Mouse (Mus musculus): Measurements from ENCODE around the gene Rapsn.

The Rapsn gene

DNA sequence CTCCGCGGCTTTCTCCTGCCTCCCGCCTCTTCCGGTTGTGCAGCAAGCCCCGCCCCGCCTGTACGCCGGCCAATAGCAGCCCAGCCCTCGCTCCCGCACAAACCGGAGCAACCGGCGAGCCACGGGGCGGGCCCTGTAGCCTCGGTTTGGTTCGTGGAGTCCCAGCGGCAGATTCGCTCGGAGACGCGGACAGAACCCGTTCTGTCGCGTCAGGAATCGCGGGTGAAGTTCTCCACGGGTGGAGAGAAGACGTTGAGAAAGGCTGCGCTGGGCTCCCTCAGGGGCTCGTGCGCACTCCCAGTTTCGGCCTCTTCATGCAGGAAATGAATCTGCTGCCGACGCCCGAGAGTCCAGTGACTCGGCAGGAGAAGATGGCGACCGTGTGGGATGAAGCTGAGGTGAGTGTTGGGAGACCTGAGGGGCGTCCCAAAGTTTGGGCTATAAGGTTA lies 18.5 kb downstream of the Rapsn start, which contains the start of gene Psmc3:
TSS of gene Psmc3 (plus strand) at position 76 of the 449 bp plus-strand sequence.
- peak; percentile 94 for DNase-seq

DNA sequence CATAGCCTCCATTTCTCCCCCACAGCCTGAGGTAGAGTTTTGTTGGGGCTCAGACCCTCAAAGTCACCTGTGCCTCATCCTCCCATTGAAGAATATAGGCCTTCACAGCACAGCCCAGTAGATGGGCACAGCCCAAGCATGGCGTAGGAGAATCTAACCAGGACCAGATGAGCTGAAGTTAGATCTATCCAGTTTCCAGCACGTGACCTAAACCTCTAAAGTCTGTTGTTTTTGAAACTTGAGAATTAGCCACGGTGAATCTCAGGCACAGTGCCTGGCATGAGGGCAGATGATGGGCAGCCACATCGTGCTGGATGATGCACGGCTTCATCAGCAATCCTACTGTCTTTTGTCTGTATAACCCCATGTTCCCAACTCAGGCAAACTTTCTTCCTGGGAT lies 23.0 kb downstream of the Rapsn start:
- no peak for DNase-seq

DNA sequence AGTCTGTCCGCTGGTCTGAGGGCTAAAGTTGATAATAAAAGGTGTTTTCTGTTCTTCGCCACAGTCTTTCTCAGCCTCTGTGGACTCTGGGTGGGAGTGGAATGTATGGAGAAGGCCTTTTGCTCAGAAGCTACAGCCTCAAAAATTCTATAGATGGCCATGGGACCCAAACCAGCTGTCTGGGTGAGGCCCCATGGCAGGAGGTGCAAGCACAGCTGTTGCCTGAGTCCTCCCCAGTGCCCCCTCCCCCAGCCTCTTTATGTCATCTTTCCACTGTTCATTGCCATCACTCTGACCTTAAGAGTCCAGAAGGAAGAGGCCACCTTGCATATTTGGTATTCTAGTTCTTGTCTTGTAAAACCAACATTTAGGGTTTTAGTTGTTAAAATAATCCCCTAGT lies 24.0 kb downstream of the Rapsn start:
- no peak for DNase-seq

DNA sequence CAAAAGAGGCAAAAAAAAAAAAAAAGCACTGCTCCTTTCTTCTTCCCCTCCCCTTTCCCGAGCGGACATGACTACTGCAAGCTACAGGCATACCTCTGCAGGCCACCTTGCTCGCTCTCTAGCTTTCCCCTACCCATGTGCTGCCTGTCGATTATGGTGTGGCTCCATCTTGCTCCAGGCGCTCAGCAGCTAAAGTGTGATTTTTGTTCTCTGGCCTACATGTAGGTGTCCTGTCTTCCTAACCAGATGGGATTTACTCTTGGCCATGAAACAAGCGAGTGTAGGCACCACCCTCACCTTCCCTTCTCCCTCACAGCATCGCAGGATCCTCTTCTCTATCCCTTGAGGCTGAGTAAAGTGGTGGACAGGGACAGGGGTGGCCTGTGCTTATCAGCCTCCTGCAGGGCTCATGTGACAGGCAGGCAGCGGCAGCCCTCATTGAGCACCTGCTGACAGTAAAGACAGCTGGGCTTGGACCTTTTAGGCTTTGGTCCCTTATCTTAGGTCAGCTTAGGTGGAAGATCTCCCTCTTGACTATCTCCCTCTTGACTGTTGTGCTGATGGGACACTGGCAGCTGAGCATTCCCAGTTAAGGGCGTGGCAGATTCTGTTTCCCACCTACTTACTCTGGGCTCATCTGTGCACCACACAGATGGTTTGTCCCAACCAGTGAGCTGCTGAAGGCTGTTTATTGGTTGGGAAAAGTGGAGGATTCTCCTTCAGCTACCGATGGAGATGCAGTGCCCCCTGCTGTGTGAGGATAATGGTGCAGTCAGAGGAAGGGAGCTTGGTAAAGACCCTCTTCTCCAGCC lies 25.3 kb downstream of the Rapsn start:
- no peak for DNase-seq

DNA sequence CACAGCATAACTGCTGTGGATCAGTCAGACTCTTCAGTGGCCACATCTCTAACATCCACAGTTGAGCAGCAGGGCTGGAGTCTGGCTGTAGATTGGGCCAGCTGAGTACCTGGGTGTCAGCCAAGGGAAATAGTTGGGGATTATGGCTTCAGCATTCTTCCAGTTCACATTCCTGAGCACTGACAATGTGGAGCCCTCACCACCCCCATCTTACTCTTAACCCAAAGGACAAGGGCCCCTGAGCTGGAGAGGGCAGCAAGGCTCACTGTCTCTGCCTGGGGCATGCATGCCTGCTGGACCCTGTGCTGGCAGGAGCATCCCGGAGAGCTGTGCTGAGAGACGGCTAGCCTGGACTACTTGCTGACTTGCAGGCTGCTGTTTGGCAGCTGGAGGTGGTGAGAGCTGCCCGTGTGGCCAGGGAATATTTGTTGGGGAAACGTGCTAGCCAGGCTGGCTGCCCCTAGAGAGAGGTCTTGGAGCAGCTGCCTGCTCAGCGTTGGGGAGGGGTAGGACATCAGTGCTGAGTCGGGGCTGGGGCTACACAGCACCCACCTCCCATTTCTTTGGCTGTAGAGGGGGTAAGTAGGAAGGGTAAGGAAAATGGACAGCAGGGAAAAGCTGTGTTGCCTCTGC lies 26.5 kb downstream of the Rapsn start:
- peak; percentile 69 for DNase-seq

DNA sequence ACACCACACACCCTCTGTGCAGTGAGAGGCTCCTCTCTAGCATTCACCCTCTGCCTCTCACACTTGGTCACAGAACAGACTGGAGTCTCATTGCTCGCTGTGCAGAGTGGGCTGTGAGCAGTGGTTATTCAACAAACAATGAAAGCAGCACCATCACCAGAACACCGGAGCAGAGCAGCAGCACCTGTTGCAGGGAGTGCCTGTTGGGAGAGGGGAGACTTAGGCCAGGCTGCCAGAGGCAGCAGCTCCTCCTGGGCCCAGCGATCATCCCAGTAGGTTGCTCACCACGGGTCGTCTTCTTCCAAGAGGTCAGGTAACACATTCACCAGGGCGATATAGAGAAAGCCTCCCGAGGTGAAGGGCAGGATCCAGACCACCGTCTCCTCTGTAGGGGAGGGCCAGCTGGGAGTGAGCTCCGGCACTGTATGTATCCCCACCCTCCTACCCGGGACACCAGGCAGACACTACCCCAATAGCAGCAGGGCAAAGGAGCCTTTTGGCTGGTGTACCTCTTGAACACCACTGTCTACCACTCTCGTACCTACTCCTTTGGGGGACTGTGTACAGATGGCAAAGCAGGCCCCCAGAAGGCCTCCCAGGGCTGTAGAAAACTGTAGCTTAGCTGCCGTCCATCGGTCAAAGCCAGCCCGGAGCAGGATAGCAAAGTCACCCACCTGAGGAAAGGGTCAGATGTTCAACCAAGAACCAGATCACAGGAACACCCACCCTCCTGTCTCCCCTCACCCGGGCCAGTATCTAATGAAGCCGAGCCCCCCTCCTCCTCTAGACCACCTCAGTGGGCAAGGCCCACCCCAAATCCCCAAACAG lies 27.6 kb downstream of the Rapsn start:
- DNase-seq = no peak

DNA sequence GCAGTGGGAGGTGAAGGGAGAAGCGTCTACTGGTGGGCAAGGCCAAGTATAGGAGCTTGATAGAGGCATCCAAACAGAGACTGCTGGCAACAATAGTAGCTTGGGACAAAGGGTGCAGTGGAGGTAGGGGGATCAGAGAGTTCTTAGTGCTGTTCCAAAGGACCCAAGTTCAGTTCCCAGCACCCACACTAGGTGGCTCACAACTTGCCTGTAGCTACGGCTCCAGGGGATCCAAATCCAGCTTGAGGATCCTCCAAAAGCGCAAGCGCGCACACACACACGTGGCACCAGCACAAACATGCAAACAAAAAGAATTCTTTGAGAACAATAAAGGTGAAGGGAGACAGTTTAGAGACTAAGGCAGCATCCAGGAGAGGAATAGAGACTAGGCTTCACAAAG lies 28.8 kb downstream of the Rapsn start:
- DNase-seq = no peak

DNA sequence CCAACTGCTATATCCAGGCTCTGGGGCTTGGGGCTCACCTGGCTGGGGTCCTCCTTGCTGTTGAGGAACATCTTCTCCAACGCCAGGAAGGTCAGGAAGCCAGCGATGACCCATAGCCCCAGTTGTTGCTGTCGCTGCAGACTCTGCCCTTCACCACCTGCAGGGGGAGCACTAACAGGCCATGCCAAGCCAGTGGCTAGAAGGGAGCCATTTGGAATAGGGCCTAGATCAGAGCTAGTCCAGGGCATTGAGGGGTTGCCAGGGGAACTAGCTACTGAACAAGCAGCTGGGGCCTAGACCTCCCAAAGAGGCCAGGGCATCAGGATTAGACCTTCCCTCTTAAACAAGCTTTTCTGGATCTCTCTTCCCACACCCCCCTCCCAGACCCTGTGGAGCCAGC lies 30.1 kb downstream of the Rapsn start:
- DNase-seq = peak; percentile 43

DNA sequence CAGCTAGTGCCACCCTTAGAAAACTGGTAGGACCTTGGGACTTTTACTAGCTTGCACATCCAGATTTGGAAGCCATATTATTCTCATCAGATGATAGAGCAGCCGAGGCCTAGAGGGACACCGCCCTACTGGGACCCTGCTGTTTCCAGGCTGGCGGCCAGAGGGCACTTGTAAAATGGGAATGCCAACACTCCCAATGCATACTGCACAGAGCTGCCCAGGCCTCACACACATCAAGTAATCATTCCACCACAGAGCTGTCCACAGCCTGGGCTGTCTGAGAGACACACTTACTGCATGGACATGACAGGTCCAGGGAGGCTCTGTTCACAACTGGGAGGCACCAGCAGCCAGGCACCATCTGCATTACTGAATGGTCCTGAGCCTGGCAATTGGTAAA lies 31.0 kb downstream of the Rapsn start:
- DNase-seq = no peak

DNA sequence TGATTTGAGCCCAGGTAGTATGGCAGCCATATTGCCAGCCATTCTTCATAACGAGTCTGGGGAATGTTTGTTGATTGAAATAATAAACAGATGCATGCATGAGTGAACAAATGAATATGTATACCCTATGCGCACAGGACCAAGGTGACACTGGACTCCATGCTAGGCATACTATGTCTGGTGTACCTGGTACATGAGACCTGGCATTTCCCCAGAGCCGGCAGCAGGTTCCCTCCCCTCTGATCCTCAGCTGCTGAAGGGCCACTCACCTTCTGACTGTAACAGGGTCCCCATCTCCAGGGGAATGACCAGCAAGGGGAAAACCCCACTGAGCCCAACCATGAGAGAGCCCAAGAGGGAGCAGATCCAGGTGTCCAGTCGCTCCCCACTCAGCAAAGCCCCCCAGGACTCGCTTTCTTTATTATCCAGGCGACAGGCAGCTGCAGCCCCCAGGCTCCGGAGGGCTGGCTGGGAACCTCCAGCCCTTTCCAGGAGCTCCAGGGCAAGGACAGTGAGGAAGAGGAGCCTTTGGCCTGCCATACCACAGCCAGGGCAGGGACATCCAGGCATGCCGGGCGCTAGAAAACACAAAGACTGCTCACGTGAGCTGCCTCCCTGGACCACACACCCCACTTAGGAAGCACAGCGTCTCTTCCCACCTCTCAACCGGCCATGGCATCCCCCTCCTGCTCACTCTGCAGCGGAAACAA lies 32.9 kb downstream of the Rapsn start:
- DNase-seq = peak; percentile 58

DNA sequence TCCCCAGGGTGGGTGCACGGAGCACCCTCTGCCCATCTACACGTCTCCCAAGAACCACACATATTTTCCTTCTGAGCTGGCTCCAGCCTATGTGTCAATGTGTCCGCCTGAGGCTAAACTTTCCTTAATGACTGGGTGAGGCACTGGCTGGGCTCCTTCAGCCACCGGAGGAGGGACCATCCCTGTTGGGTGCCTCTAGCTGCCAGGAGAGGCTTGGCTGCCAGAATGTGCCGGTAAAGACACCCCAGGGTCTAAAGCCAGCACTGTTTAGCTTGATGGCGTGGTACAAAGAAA lies 33.4 kb downstream of the Rapsn start:
- DNase-seq = no peak

DNA sequence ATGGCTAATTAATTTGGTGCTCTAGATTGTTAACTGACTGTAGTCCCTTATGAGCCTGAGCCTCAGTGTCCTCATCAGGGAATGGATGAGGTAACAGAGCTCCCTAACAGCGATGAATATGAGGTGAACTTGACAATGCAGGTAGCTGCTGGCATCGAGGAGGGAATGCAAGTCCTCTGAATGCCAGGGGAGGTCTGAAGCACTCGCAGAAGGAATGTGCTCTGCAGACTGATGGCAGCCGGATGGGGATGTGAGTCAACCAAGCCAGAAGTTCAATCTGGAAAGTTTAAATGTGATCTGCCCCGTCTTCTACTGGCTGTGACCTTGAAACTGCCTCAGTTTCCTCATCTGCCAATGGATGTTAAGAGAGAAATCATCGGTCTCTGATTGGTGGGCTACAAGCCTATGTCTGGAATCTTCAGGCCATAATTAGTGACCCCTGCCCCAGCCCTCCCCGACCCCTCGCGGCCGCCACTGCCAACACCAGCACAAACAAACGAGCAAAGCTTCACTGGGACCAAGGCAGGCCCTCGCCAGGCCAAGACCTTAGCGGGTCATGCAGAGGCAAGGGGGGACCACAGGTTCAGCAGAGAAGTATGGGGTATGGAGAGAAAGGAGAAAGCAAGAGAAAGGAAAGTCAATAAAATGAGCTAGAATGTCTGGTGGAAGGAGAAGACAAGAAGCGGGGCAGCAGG lies 34.0 kb downstream of the Rapsn start:
- DNase-seq = peak; percentile 40

DNA sequence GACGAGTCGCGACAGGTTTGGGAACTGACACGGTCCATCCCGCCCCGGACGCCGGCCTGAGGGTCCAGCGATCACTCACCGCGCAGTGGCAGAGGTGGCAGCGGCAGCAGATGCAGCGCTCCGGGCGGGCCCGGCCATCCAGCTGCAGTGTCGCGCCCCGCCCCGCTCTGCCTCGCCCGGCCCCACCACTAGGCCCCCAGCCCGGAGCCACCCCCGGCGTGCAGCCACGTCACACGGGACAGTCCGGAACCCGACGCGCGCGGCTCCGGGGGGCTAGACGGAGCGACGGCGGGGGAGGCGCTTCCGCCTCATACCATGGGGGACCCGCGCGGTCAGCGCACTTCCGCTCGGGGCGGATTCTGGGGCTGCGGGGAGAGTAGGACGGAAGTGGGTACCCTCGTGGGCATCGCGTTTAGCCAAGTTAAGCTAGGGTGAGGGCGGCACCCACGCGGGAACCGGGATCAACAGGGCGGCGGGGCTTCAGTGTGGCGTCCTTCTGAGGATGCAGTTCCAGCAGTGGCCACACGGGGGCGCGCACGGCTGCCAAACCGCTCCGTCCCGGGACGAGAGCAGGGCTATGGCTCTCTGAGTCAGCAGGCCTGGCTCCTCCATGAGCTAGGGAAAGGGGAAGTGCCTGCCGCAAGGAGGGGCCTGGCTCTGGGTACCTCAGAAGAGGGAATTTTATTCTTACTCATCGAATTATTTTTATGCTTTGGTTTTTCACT lies 34.8 kb downstream of the Rapsn start, which contains the start of gene Slc39a13:
TSS of gene Slc39a13 (minus strand) at position 342 of the 725 bp plus-strand sequence.
- peak; percentile 96 for DNase-seq

DNA sequence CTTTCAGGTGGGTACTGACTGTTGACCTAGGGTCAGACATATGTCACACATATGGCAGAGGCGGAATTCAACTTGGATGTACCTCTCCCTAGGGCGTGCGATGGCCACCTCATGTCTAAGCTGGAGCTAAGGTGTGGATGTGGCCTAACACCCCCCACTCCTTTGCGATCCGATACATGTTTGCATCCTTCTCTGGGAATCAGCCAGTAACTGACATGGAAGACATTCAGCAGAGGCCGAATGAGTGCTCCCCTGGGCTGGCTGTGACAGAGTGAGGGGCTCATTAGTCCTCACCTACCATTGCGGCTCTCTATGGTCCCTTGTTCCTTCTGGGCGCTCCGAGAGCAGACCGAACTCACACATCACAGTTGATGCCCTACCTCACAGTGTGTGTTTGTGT lies 35.6 kb downstream of the Rapsn start:
- no peak for DNase-seq

DNA sequence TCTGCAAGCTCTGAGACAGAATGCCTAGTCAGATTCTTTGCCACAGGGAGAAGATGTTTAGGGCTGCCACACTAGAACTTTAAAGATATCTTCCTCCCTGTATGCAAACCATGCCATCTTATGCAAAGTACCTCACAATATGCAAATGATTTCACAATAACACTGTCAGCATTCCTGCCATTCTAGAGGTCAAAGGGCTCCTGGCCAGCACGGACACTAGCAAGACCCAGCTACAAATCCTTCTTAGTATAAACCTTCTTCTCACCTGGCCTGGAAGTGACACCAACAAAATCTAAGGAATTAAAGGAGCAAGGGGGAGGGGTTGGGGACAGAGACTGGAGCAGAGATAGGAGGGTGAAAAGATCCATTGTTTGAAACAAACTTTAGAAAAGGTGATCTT lies 36.7 kb downstream of the Rapsn start:
- DNase-seq = peak; percentile 58

DNA sequence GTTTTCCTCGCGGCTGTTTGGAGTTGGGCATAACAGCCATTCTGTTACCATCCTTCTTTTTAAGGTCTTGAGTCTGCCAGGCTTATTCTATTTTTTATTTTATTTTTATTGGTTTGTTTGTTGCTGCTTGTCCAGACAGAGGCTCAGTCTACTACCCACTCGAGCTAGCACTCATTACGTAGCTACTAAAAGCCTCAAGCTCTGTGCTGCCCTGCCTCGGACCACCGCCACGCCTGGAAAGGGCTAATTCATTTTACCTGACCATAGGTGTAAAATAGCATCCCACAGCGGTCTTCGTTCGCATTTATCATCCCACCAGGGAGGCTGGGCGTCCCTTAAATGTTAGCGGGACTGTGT lies 42.5 kb downstream of the Rapsn start:
- no peak for DNase-seq

DNA sequence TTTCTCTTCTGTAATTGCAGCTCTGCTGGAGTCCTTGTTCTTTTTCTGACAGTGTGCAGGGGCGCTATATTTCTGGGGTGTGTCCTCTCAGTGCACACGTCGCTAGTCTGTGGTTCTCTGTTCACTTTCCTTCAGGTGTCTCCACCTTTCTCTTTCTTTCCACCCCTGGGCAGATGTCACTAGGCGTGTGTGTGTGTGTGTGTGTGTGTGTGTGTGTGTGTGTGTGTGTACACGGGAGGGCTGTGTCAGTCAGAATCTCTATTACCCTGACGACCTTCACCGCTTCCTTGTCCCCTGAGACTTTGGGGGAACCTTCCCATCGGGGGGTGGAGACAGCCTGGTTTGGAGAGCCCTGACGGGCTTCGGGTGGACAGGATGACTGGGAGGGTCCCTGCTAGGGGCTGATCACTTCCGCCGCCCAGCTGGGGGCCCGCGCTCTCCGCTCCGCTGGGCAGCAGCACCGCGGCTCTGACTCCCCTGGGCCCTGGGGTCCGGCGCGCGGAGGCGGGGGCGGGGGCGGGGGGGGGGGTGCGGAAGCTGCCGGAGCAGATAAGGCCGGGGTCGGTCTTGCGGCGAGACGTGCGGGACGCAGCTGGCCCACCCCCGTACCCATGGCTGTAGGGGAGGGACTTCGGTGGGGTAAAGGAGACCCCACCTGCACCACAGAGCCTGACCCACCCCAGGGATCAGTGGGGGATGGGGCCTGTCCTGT lies 43.0 kb downstream of the Rapsn start:
- DNase-seq = no peak

DNA sequence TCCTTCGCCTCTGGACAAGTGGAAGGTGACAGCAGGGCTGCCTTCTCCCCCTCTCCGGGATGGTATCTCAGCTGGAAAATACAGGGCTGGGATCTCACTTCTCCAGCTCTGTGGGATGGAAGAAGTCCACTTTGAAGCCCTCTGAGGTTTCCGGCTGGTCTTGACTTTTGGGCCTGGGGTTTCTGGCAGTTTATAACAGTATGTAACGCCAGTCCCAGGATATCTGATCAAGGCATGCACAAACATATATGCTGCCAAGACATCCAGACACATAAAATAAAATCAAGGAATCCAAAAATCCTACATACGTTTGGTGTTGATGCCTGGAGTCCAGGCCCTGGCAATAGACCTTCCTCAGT lies 43.6 kb downstream of the Rapsn start:
- DNase-seq = no peak

DNA sequence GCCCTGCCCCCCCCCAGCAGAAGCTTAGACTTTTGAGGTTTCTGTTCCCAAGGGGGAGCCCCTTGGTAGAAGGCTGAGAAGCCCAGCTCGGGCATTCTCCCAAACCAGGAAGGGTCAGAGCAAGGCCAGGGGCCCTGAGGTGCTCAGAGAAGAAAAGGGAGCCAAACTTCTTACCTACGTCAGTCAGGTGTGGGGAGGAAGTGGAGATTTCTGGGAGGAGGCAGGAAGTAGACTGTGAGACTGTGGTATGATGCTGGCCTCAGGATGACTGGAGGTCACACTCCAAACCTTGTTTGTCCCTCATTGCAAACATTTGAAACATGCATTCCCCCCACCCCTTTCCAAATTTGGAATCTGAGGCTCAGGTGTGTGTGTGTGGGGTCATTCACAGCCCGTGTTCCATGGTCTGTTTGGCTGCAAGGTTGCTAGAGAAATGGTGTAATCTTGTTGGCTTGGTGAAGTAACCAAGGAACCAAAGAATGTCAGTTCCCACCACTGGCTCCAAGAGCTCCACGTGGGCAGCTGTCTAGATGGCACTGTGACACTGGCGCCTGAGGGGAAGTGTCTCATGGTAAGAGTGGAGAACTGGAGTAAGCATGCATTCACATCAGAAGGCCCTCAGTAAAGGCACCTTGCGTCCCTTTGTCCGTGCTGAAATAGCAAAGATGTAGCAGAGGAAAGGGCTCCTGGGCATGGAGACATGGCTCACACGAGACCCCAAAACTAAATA lies 45.5 kb downstream of the Rapsn start:
- DNase-seq = no peak
